ENCODE assay signal across 16 mouse cellular contexts in genomic region chr17:13487291-13488215, GRCm38 (mm10).
DNase-seq lines count a peak whose midpoint lies in the region; ATAC-seq and TF ChIP-seq lines count a peak whose summit lies in the region.
"Had no signal": no experiment of that assay in that cellular context is flagged by ENCODE, and none has a peak within 500 bp of the region (broad histone marks: within the 10 kb centered on the region; RNA-seq: fewer than 3 reads in every experiment).

No protein-coding gene starts in this region.

- DNase-seq in lung, adult 18-20 months, result peak; percentile 24 to 37
- DNase-seq in lung, adult 2 months, result no peak
- peak; percentile 55 to 79 for DNase-seq in heart, adult 2 months
- DNase-seq in heart, postnatal 36 days, result peak; percentile 41 to 64
- DNase-seq in skeletal muscle tissue, adult 2 months (ENCODE audit: low read depth, low spot score), result peak; percentile 50
- DNase-seq in layer of hippocampus, adult 2 months (ENCODE audit: low spot score in 2 of 2), result no peak
- DNase-seq in hindbrain, embryonic 11.5 days (ENCODE audit: low spot score), result no peak
- DNase-seq in layer of hippocampus, postnatal 25 days (ENCODE audit: extremely low spot score in 1 of 2, low spot score in 1 of 2), result no peak
- DNase-seq: layer of hippocampus, postnatal 36 days; liver; right cerebral cortex, postnatal 4 days had no signal

- no peaks in the 10 kb centered on the region for H3K79me2 ChIP-seq in heart, adult 2 months (replicated peaks; ENCODE audit: control insufficient read depth, insufficient read depth, low read length)

- ATAC-seq in hindbrain, embryonic 11.5 days (ENCODE audit: low FRiP score), result no peak
- ATAC-seq: inflammation-experienced regulatory T-cells, adult 6 months; midbrain, embryonic 13.5 days had no signal

- H3K9ac ChIP-seq in heart, adult 2 months (ENCODE audit: low read depth, low read length), result no peak overlapping the region
- H3K9ac ChIP-seq in hindbrain, embryonic 11.5 days (ENCODE audit: low read depth, low read length), result no peak overlapping the region
- H3K9ac ChIP-seq: embryonic facial prominence, embryonic 13.5 days; midbrain, embryonic 13.5 days; neural tube, embryonic 15.5 days had no signal

- intact Hi-C loops in heart, adult 2 months (cut with DNase I), result no loop called here
- intact Hi-C loops in heart, postnatal 36 days (cut with DNase I), result no loop called here

- H3K9me3 ChIP-seq in hindbrain, embryonic 11.5 days (ENCODE audit: control insufficient read depth, low read length), result no peaks in the 10 kb centered on the region
- H3K9me3 ChIP-seq: embryonic facial prominence, embryonic 13.5 days; midbrain, embryonic 13.5 days; neural tube, embryonic 15.5 days had no signal

- no peak for TF ChIP-seq EP300 in heart, adult 2 months (IDR thresholded peaks at IDR 0.05; ENCODE audit: insufficient read depth, low read depth, low read length)

- no peak for TF ChIP-seq CTCF in lung, adult 2 months (IDR thresholded peaks at IDR 0.05; ENCODE audit: insufficient read depth, low read length)
- TF ChIP-seq CTCF in heart, adult 2 months (IDR thresholded peaks at IDR 0.05), result peak; percentile 29
- TF ChIP-seq CTCF in layer of hippocampus, adult 2 months (conservative IDR thresholded peaks at IDR 0.05), result no peak; the same call in 1 of the 2 replicates

- peaks cover 6% of the 10 kb centered on the region; the same call in 1 of the 2 replicates for H3K4me1 ChIP-seq in lung, adult 2 months (ENCODE audit: control insufficient read depth, insufficient read depth, low read length)
- peaks cover 7% of the 10 kb centered on the region for H3K4me1 ChIP-seq in heart, adult 2 months (ENCODE audit: control insufficient read depth, insufficient read depth, low read length)
- H3K4me1 ChIP-seq in hindbrain, embryonic 11.5 days (replicated peaks; ENCODE audit: control insufficient read depth, insufficient read depth, low read length), result no peaks in the 10 kb centered on the region
- H3K4me1 ChIP-seq: embryonic facial prominence, embryonic 13.5 days; midbrain, embryonic 13.5 days; neural tube, embryonic 15.5 days had no signal

- no peaks in the 10 kb centered on the region for H3K27me3 ChIP-seq in heart, adult 2 months (ENCODE audit: control insufficient read depth, insufficient read depth, low read length)
- no peaks in the 10 kb centered on the region for H3K27me3 ChIP-seq in hindbrain, embryonic 11.5 days (ENCODE audit: control insufficient read depth, insufficient read depth, low read length)
- H3K27me3 ChIP-seq: CH12.LX; embryonic facial prominence, embryonic 13.5 days; midbrain, embryonic 13.5 days; neural tube, embryonic 15.5 days had no signal

- TF ChIP-seq POLR2A in lung, adult 2 months (IDR thresholded peaks at IDR 0.05; ENCODE audit: borderline replicate concordance, extremely low read depth, low read depth, low read length), result no peak
- TF ChIP-seq POLR2A in heart, adult 2 months (IDR thresholded peaks at IDR 0.05; ENCODE audit: insufficient read depth, low read depth, low read length), result no peak

- no peak overlapping the region for H3K4me3 ChIP-seq in lung, adult 2 months (replicated peaks; ENCODE audit: extremely low read depth, low read depth, low read length)
- no peak overlapping the region for H3K4me3 ChIP-seq in heart, adult 2 months
- H3K4me3 ChIP-seq in layer of hippocampus, adult 2 months, result no peak overlapping the region
- no peak overlapping the region for H3K4me3 ChIP-seq in hindbrain, embryonic 11.5 days (ENCODE audit: low read depth, low read length)
- H3K4me3 ChIP-seq: embryonic facial prominence, embryonic 13.5 days; midbrain, embryonic 13.5 days; neural tube, embryonic 15.5 days had no signal

- WGBS in lung, adult 2 months, result 74% methylated on average over 10 of the region's 10 CpGs
- WGBS in heart, adult 2 months, result 43% methylated on average over 10 of the region's 10 CpGs
- 78% methylated on average over 10 of the region's 10 CpGs for WGBS in hindbrain, embryonic 11.5 days

- H3K27ac ChIP-seq in heart, adult 2 months, result peak overlapping the region; percentile 69
- no peak overlapping the region for H3K27ac ChIP-seq in layer of hippocampus, adult 2 months
- H3K27ac ChIP-seq in hindbrain, embryonic 11.5 days (ENCODE audit: low read depth, low read length), result no peak overlapping the region
- H3K27ac ChIP-seq: embryonic facial prominence, embryonic 13.5 days; midbrain, embryonic 13.5 days; neural tube, embryonic 15.5 days had no signal

- H3K36me3 ChIP-seq in heart, adult 2 months (ENCODE audit: control insufficient read depth, insufficient read depth, low read length), result no peaks in the 10 kb centered on the region
- no peaks in the 10 kb centered on the region for H3K36me3 ChIP-seq in hindbrain, embryonic 11.5 days (ENCODE audit: control insufficient read depth, insufficient read depth, low read length)
- H3K36me3 ChIP-seq: embryonic facial prominence, embryonic 13.5 days; midbrain, embryonic 13.5 days; neural tube, embryonic 15.5 days had no signal

- H3K4me2 ChIP-seq in hindbrain, embryonic 11.5 days (replicated peaks; ENCODE audit: low read depth, low read length), result no peak overlapping the region
- H3K4me2 ChIP-seq: embryonic facial prominence, embryonic 13.5 days; midbrain, embryonic 13.5 days; neural tube, embryonic 15.5 days had no signal

Comparison
In these comparisons a context has a peak if more than half of its experiments do, and no peak if none do; other contexts are left out.
1. DNase-seq: peak in lung, adult 18-20 months (2 of 2), heart, adult 2 months (2 of 2), heart, postnatal 36 days (2 of 2) and skeletal muscle tissue, adult 2 months (single experiment); none in lung, adult 2 months (single experiment), layer of hippocampus, adult 2 months (0 of 2), hindbrain, embryonic 11.5 days (single experiment) and layer of hippocampus, postnatal 25 days (0 of 2).